Mouse (Mus musculus) erythroblast, embryonic 14.5 days (primary cell): Measurements from ENCODE around the gene Ctla2b. TPM values are rescaled to one million over a fixed set of nuclear protein-coding genes. Genes with fewer than 3 reads are reported as not detected.

Source experiments
- H3K27me3 ChIP-seq: 2 replicates; pipeline ENCODE4 v1.6.1; 2012; ENCODE audit warnings: inconsistent platforms; ENCODE audit not compliant: control insufficient read depth
- H3K36me3 ChIP-seq: 2 replicates; pipeline ENCODE4 v1.6.1; 2012; ENCODE audit warnings: mild to moderate bottlenecking, inconsistent platforms; ENCODE audit not compliant: control insufficient read depth
- H3K4me1 ChIP-seq: 2 replicates; pipeline ENCODE4 v1.6.1; 2012; ENCODE audit warnings: inconsistent platforms; ENCODE audit not compliant: control insufficient read depth
- H3K4me3 ChIP-seq: replicated peaks from 2 replicates; pipeline ENCODE3; 2012; ENCODE audit warnings: moderate library complexity, mild to moderate bottlenecking, inconsistent platforms
- H3K9me3 ChIP-seq: 2 replicates; pipeline ENCODE4 v1.6.1; 2012; ENCODE audit warnings: low read length, inconsistent platforms, mixed read lengths; ENCODE audit not compliant: control insufficient read depth
- GATA1 ChIP-seq: IDR thresholded peaks from 2 replicates; pipeline ENCODE4 v1.6.1; 2012; ENCODE audit warnings: low read length, inconsistent platforms, mixed read lengths
- TAL1 ChIP-seq: IDR thresholded peaks from 3 replicates; pipeline ENCODE4 v1.6.1; 2012; ENCODE audit warnings: low read length, inconsistent platforms, mixed read lengths
- polyA plus RNA-seq: library from polyadenylated mRNA; stranded (reverse); fragments of >175 nt; gene quantifications from 2 replicates; pipeline ENCODE4 v1.2.3, GENCODE M21; 2012

Gene Ctla2b
- polyA plus RNA-seq, 1 experiment = not detected

DNA sequence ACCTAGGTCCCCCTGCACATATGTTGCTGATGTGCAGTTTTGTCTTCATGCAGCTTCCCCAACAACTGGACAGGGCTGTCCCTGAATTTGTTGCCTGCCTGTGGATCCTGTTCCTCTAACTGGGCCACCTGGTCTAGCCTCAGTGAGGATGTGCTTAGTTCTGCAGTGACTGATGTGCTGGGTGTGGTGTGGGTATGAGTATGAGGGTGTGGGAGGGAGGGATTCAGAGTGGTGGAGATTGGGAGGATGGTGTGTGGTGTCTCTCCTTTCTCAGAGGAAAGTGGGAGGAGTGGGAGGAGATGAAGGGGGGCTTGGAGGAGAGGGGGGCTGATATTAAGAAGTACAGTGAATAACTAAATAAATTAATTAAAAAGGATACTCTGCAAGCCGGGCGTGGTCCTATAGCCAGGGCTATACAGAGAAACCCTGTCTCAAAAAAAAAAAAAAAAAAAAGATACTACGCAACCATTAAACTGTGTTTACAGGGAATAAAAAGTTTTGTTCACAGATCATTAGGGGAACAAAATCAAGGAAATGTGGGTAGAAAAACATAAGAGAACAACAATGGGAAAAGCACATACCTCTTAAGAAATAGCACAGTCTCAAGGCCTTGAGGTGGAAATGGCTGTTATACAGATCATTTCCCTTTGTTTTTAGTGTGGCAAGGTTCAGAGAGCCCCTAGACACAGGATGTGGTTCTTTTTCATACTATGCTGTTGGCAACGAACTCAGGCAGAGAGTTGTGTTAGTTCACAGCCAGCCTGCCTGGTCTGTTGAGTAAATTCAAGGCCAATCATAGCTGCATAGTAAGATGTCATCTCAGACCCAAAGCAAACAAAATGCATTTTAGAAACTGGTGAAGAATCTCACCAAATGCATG, 48.8 kb downstream of the Ctla2b start:
- Histone ChIP-seq H3K4me3 (no peak overlapping the region), H3K36me3 (no peaks in the 10 kb centered on the region), H3K9me3 (no peaks in the 10 kb centered on the region), H3K27me3 (no peaks in the 10 kb centered on the region), H3K4me1 (no peaks in the 10 kb centered on the region)
- TF ChIP-seq TAL1 = no peak
- TF ChIP-seq GATA1 = no peak

Other genes with a start within 250 kb of the Ctla2b start
- gene BC051665, start 111.1 kb downstream of the Ctla2b start, polyA plus RNA-seq = not detected in 2 replicates
- gene Ctsll3, start 94.6 kb downstream of the Ctla2b start, polyA plus RNA-seq = not detected in 2 replicates
- gene 4930486L24Rik, start 33.0 kb downstream of the Ctla2b start, polyA plus RNA-seq = not detected in 2 replicates
- not detected in 2 replicates for gene Gm49392, start 553 bp downstream of the Ctla2b start, polyA plus RNA-seq
- gene Tpbpb, start 7.4 kb upstream of the Ctla2b start, polyA plus RNA-seq = not detected in 2 replicates
- gene Gm49393, start 38.1 kb upstream of the Ctla2b start, polyA plus RNA-seq = not detected in 2 replicates
- 0.06 TPM in 1 of 2 replicates, not detected in the other for gene Gm49391, start 39.1 kb upstream of the Ctla2b start, polyA plus RNA-seq
- gene Ctla2a, start 39.2 kb upstream of the Ctla2b start, polyA plus RNA-seq = 0.10 TPM in 1 of 2 replicates, not detected in the other
- not detected in 2 replicates for gene Tpbpa, start 44.5 kb upstream of the Ctla2b start, polyA plus RNA-seq
- not detected in 2 replicates for gene Ctsj, start 108.5 kb upstream of the Ctla2b start, polyA plus RNA-seq
- not detected in 2 replicates for gene Ctsq, start 143.2 kb upstream of the Ctla2b start, polyA plus RNA-seq